ENCODE assay signal across 8 mouse cellular contexts in genomic region chr11:3289803-3290639, GRCm38 (mm10). TPM values are rescaled to one million over a fixed set of nuclear protein-coding genes. Genes with fewer than 3 reads are reported as not detected.
A peak's percentile ranks its signal among the peaks of the same experiment; 100 is the strongest.
DNase-seq lines count a peak whose midpoint lies in the region.

No protein-coding gene starts in this region.

- DNase-seq in adipocyte (ENCODE audit: low spot score) = peak; percentile 69
- DNase-seq in cerebellum, postnatal 36 days = peak; percentile 83
- DNase-seq in gastrocnemius, adult 8-10 months (ENCODE audit: low spot score in 2 of 2) = peak; percentile 67 to 75
- DNase-seq in induced T-regulatory cell, adult 2 months (ENCODE audit: low read depth) = peak; percentile 91
- DNase-seq in left cerebral cortex, postnatal 25 days (ENCODE audit: low spot score in 2 of 2) = peak; percentile 85 to 91
- DNase-seq in mesoderm, embryonic 11.5 days (ENCODE audit: low read depth, low spot score) = peak; percentile 93
- DNase-seq in right cerebral cortex, postnatal 25 days = peak; percentile 90
- peak; percentile 93 for DNase-seq in yolk sac, embryonic 10.5 days (ENCODE audit: low spot score)

- intact Hi-C loops in left cerebral cortex, postnatal 25 days (cut with DNase I) = loop anchor here (1.0 kb wide), 2 partner anchors 24 to 41 kb away; partner anchors contain the start of gene Drg1

RNA-seq across cellular contexts. Expression of gene Patz1, which starts 1.3 kb away (rescaled TPM):
- 10 to 100 TPM; 13.0 to 22.3 (median 19.2) TPM for total RNA-seq in gastrocnemius, adult 8-10 months (2022)
- 10 to 100 TPM; 40.6 to 40.9 TPM for total RNA-seq in left cerebral cortex, postnatal 25 days (2021)

RNA-seq across cellular contexts. Expression of gene Drg1, which starts 23.8 kb away (rescaled TPM):
- 10 to 100 TPM; 42.1 to 48.9 (median 44.3) TPM for total RNA-seq in gastrocnemius, adult 8-10 months (2022)
- total RNA-seq in left cerebral cortex, postnatal 25 days (2021) = 10 to 100 TPM; 86.8 to 97.5 TPM

RNA-seq across cellular contexts. Expression of gene Pik3ip1, which starts 40.2 kb away (rescaled TPM):
- total RNA-seq in gastrocnemius, adult 8-10 months (2022) = 10 to 100 TPM; 28.3 to 39.0 (median 36.6) TPM
- 10 to 100 TPM; 26.3 to 29.1 TPM for total RNA-seq in left cerebral cortex, postnatal 25 days (2021)

Comparison
In these comparisons a context has a peak if more than half of its experiments do, and no peak if none do; other contexts are left out.
1. Peak in every context shown above with its lines: DNase-seq.